Mouse (Mus musculus) stomach, embryonic 16.5 days (tissue): ENCODE results near the gene Frrs1. TPM values are rescaled to one million over a fixed set of nuclear protein-coding genes. Genes with fewer than 3 reads are reported as not detected.

Experiments
- ATAC-seq: fragments of 200-750 bp; cut with Nextera tagmentation; 2 replicates; pipeline ENCODE4 v1.8.0; 2017; ENCODE audit warnings: moderate number of reproducible peaks, moderate TSS enrichment; ENCODE audit not compliant: insufficient read depth, low FRiP score
- H3K27ac ChIP-seq: fragments of 300-500 bp; sonication (generic); 2 replicates; pipeline ENCODE4 v1.5.1; 2014; ENCODE audit warnings: low read length
- H3K27me3 ChIP-seq: fragments of 300-500 bp; sonication (generic); 2 replicates; pipeline ENCODE4 v1.6.1; 2014; ENCODE audit warnings: low read length, control low read depth, mixed read lengths; ENCODE audit not compliant: control insufficient read depth, insufficient read depth
- H3K36me3 ChIP-seq: fragments of 300-500 bp; sonication (generic); 2 replicates; pipeline ENCODE4 v1.6.1; 2014; ENCODE audit warnings: low read length; ENCODE audit not compliant: control insufficient read depth, insufficient read depth
- H3K4me1 ChIP-seq: fragments of 300-500 bp; sonication (generic); 2 replicates; pipeline ENCODE4 v1.6.1; 2014; ENCODE audit warnings: low read length, control low read depth, mixed read lengths; ENCODE audit not compliant: control insufficient read depth, insufficient read depth
- H3K4me2 ChIP-seq: fragments of 300-500 bp; sonication (generic); 2 replicates; pipeline ENCODE4 v1.6.1; 2014; ENCODE audit warnings: low read depth, low read length, mixed read lengths
- H3K4me3 ChIP-seq: fragments of 300-500 bp; sonication (generic); replicated peaks from 2 replicates; pipeline ENCODE4 v1.5.1; 2014; ENCODE audit warnings: mild to moderate bottlenecking, low read length
- H3K9ac ChIP-seq: fragments of 300-500 bp; sonication (generic); 2 replicates; pipeline ENCODE4 v1.6.1; 2014; ENCODE audit warnings: low read length
- H3K9me3 ChIP-seq: fragments of 300-500 bp; sonication (generic); replicated peaks from 2 replicates; pipeline ENCODE4 v1.6.1; 2016; ENCODE audit warnings: low read length, control low read depth; ENCODE audit not compliant: control insufficient read depth
- WGBS: fragments of 180-500 bp; shearing (Covaris S2); extraction: QIAGEN DNeasy Blood & Tissue Kit; methylation state at CpG from one replicate; pipeline ENCODE4 v1.1.7; 2014; 5-methylcytosine and 5-hydroxymethylcytosine counted together
- polyA plus RNA-seq: library from polyadenylated mRNA; unstranded; fragments of >200 nt; fragmentation: Nextera tagmentation; extraction: Ambion mirVana; gene quantifications from 2 replicates; pipeline ENCODE4 v1.2.1, GENCODE M21; 2015

Frrs1 gene
- polyA plus RNA-seq, 1 experiment from 2014 or later, result 41.8 TPM

GRCm38 (mm10) chr3:116914374-116914773 lies 55.1 kb downstream of the Frrs1 start:
- H3K27me3 ChIP-seq, result no peaks in the 10 kb centered on the region
- ATAC-seq, result no peak
- no peaks in the 10 kb centered on the region for H3K36me3 ChIP-seq
- H3K27ac ChIP-seq, result no peak overlapping the region
- no peak overlapping the region for H3K9ac ChIP-seq
- H3K4me1 ChIP-seq, result no peaks in the 10 kb centered on the region
- H3K4me2 ChIP-seq, result no peak overlapping the region
- H3K4me3 ChIP-seq, result no peak overlapping the region
- 84% methylated on average over 6 of the region's 6 CpGs for WGBS
- H3K9me3 ChIP-seq, result no peaks in the 10 kb centered on the region

- H3K9ac ChIP-seq, result no peak overlapping the region
- no peak overlapping the region for H3K4me2 ChIP-seq
- H3K27me3 ChIP-seq, result no peaks in the 10 kb centered on the region
- no peak overlapping the region for H3K4me3 ChIP-seq
- no peaks in the 10 kb centered on the region for H3K36me3 ChIP-seq
- no peaks in the 10 kb centered on the region for H3K9me3 ChIP-seq
- WGBS, result 72% methylated on average over 3 of the region's 3 CpGs
- H3K27ac ChIP-seq, result no peak overlapping the region
- ATAC-seq, result no peak
- no peaks in the 10 kb centered on the region for H3K4me1 ChIP-seq
Observed at GRCm38 (mm10) chr3:116914931-116915330, 55.7 kb downstream of the Frrs1 start.

GRCm38 (mm10) chr3:116917016-116917415 lies 57.8 kb downstream of the Frrs1 start:
- H3K4me3 ChIP-seq, result no peak overlapping the region
- 88% methylated on average over 4 of the region's 4 CpGs for WGBS
- no peaks in the 10 kb centered on the region for H3K4me1 ChIP-seq
- no peak for ATAC-seq
- H3K9me3 ChIP-seq, result no peaks in the 10 kb centered on the region
- H3K36me3 ChIP-seq, result no peaks in the 10 kb centered on the region
- no peak overlapping the region for H3K4me2 ChIP-seq
- H3K9ac ChIP-seq, result no peak overlapping the region
- H3K27me3 ChIP-seq, result no peaks in the 10 kb centered on the region
- H3K27ac ChIP-seq, result no peak overlapping the region

GRCm38 (mm10) chr3:116921535-116921934 lies 62.3 kb downstream of the Frrs1 start:
- Histone ChIP-seq H3K36me3 (no peaks in the 10 kb centered on the region), H3K9me3 (no peaks in the 10 kb centered on the region), H3K27me3 (no peaks in the 10 kb centered on the region), H3K4me3 (no peak overlapping the region), H3K9ac (no peak overlapping the region), H3K4me1 (no peaks in the 10 kb centered on the region), H3K4me2 (no peak overlapping the region), H3K27ac (no peak overlapping the region)
- 79% methylated on average over 3 of the region's 3 CpGs for WGBS
- ATAC-seq, result no peak

- Histone ChIP-seq H3K27ac (no peak overlapping the region), H3K4me1 (no peaks in the 10 kb centered on the region), H3K36me3 (no peaks in the 10 kb centered on the region), H3K4me3 (no peak overlapping the region), H3K27me3 (no peaks in the 10 kb centered on the region), H3K4me2 (no peak overlapping the region), H3K9ac (no peak overlapping the region), H3K9me3 (no peaks in the 10 kb centered on the region)
- no peak for ATAC-seq
- 51% methylated on average over 12 of the region's 12 CpGs for WGBS
Observed at GRCm38 (mm10) chr3:116923042-116923441, 63.8 kb downstream of the Frrs1 start.

- H3K4me1 ChIP-seq, result no peaks in the 10 kb centered on the region
- H3K36me3 ChIP-seq, result no peaks in the 10 kb centered on the region
- no peak overlapping the region for H3K4me3 ChIP-seq
- 81% methylated on average over 4 of the region's 4 CpGs for WGBS
- no peak overlapping the region for H3K9ac ChIP-seq
- H3K27me3 ChIP-seq, result no peaks in the 10 kb centered on the region
- H3K27ac ChIP-seq, result no peak overlapping the region
- ATAC-seq, result no peak
- H3K4me2 ChIP-seq, result no peak overlapping the region
- H3K9me3 ChIP-seq, result no peaks in the 10 kb centered on the region
Observed at GRCm38 (mm10) chr3:116928994-116929393, 69.7 kb downstream of the Frrs1 start.

GRCm38 (mm10) chr3:116933158-116933557 lies 73.9 kb downstream of the Frrs1 start:
- Histone ChIP-seq H3K4me3 (no peak overlapping the region), H3K4me1 (no peaks in the 10 kb centered on the region), H3K27ac (no peak overlapping the region), H3K9me3 (no peaks in the 10 kb centered on the region), H3K9ac (no peak overlapping the region), H3K27me3 (no peaks in the 10 kb centered on the region), H3K4me2 (no peak overlapping the region), H3K36me3 (no peaks in the 10 kb centered on the region)
- WGBS, result 36% methylated on average over 1 of the region's 1 CpGs
- no peak for ATAC-seq

- no peak overlapping the region for H3K4me2 ChIP-seq
- no peak overlapping the region for H3K9ac ChIP-seq
- no peaks in the 10 kb centered on the region for H3K27me3 ChIP-seq
- H3K27ac ChIP-seq, result no peak overlapping the region
- WGBS, result 62% methylated on average over 4 of the region's 4 CpGs
- no peaks in the 10 kb centered on the region for H3K36me3 ChIP-seq
- no peak for ATAC-seq
- H3K4me1 ChIP-seq, result no peaks in the 10 kb centered on the region
- H3K9me3 ChIP-seq, result no peaks in the 10 kb centered on the region
- H3K4me3 ChIP-seq, result no peak overlapping the region
Observed at GRCm38 (mm10) chr3:116936934-116937691, 77.8 kb downstream of the Frrs1 start.

- H3K4me3 ChIP-seq, result no peak overlapping the region
- H3K27ac ChIP-seq, result no peak overlapping the region
- H3K36me3 ChIP-seq, result no peaks in the 10 kb centered on the region
- WGBS, result 66% methylated on average over 10 of the region's 10 CpGs
- H3K9ac ChIP-seq, result no peak overlapping the region
- ATAC-seq, result no peak
- H3K9me3 ChIP-seq, result no peaks in the 10 kb centered on the region
- no peaks in the 10 kb centered on the region for H3K27me3 ChIP-seq
- no peak overlapping the region for H3K4me2 ChIP-seq
- H3K4me1 ChIP-seq, result peaks cover 3% of the 10 kb centered on the region; the same call in 1 of the 2 replicates
Observed at GRCm38 (mm10) chr3:116940804-116941558, 81.7 kb downstream of the Frrs1 start.
